Mouse (Mus musculus) gastrocnemius, postnatal 36 days (tissue): ENCODE data around the gene Fank1. TPM values are rescaled to one million over a fixed set of nuclear protein-coding genes. Genes with fewer than 3 reads are reported as not detected.
A peak's percentile ranks its signal among the peaks of the same experiment; 100 is the strongest.

ENCODE experiments used
- DNase-seq, 2 experiments: peaks; one replicate each; pipeline ENCODE4 v3.0.0; 2022
- intact Hi-C: fragments of 180-260 bp; cut with DNase I; formaldehyde crosslinking; loops from one replicate; pipeline ENCODE4 v1.15.1; 2025
- total RNA-seq, 2 experiments: library from RNA; stranded (reverse); gene quantifications; 2 replicates each; pipeline ENCODE4 v1.2.3; 2021

Fank1 gene
- total RNA-seq, 2 experiments from 2014 or later = not detected

DNA sequence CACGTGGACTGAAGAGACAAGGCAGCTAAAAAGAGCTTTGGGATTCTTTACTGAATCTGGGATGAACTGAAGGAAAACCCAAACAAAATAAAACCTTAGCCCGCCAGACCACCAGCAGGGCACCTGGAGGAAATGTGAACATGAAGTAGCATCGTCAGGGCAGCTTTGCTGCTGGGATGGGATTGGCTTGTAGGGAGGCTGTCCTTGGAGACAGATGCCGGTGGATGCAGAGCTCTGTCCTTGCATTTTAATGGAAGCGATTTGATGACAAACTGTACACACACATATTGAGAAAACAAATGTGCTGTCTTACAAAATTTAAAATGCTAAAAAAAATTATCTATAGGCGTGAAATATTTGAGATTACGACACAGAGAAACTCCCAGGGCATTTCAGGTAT, 36.3 kb downstream of the Fank1 start:
- DNase-seq = no peak
- intact Hi-C loops = no loop called here

DNA sequence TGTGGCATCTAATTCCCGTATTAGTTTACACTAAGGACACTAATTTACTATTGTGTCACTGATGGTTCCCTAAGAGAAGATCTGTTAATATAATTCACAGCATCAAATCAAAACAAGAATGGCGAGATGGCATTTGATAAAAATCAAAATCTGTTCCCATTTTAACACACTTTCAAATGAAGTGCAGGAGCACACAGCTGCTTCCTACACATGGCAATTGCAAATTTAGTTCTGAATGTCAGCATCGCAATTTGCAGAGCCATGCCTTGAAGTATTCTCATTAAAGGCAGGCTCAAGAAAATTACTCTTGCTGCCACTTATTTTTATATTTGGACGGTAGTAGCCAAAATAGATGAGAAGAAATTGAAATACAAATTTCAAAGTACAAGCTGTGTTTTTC, 36.7 kb downstream of the Fank1 start:
- DNase-seq = no peak
- intact Hi-C loops = no loop called here

DNA sequence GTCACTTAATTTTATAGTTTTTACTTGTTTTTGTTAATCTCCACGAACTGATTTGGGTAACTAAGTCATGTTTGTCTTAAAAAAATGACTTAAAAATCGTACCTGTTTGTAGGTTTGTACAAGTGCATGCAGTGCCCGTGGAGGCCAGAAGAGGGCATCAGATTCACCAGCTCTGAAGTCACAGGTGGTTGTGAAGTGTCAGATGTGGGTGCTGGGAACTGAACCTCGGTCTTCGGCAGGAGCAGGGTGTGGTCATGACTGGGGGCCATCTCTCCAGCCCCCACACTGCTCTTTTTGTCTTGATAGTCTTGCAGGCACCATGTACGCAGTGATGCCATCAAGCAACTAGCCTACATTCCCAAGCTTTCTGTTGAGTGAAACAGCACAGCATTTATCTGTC, 47.1 kb downstream of the Fank1 start:
- no peak for DNase-seq
- intact Hi-C loops = no loop called here

DNA sequence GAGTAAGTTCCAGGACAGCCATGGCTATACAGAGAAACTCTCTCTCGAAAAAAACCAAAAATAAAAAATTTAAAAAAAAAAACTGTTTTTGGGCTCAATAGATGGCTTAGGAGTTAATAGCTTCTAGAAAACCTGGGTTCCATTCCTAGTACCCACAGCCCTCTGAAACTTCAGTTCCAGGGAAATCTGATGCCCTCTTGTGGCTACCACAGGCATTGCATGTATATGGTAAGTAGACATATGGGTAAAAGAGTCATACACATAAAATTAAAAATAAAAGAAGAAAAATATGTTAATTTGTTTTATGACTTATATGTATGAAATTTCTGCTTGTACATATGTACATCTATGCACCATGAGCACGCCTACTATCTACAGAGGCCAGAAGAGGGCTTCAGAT, 47.9 kb downstream of the Fank1 start:
- no peak for DNase-seq
- intact Hi-C loops = no loop called here

DNA sequence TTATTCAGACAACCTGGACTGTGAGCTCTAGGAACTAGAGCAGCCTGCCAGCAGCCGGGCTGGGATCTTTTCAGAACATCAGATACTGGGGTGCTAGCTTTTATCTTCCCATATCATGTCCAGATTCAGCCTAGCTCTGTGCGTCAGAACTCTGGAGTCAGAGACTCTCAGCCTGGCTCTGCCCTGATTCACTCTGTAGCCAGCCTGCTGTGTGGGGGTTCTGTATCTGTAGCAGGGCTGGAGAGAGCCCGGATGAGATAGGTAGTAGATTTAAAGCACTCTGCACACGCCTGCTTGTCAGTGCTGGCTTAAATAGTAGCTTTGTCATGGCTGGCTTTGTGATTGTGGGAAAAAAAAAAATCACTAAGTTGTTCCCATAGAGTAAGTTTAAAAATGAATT, 51.9 kb downstream of the Fank1 start:
- intact Hi-C loops = no loop called here
- DNase-seq = no peak

DNA sequence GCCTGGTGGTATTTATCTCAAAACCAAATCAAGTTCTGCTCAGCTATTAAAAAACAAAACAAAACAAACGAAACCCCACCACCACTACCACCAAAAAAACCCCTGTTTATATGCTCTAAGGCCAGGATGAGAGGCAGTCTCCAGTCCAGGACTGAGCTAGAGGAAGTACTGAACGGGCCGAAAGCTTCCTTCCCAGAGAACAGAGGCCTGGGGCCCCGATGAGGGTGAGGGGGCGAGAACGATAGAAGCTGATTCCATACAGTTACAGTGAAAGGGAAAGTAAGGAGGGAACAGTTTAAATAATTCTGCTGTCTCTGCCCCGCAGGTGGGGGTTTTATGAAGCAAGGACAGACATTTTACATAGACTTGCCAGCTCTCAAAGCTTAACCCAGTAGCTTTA, 52.9 kb downstream of the Fank1 start:
- intact Hi-C loops = no loop called here
- DNase-seq = no peak

DNA sequence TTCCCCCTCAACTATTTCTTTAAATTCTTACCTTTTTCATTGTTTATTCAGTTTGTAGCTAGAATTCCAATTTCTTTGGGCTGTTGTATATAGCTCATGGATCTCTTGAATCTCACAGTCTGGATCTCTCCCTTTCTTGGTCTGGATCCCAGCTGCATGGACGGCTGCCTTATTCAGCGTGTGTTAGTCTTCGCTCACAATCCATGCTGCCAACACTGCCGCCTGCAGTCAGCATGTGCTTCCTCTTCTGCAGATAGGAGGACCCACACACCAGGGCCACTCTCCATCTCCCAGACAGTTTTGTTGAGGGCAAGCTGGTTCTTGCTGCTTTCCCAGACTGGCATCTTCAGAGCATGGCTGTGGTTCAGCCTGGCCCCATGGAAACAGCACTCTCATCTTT, 62.9 kb downstream of the Fank1 start:
- intact Hi-C loops = no loop called here
- DNase-seq = no peak

DNA sequence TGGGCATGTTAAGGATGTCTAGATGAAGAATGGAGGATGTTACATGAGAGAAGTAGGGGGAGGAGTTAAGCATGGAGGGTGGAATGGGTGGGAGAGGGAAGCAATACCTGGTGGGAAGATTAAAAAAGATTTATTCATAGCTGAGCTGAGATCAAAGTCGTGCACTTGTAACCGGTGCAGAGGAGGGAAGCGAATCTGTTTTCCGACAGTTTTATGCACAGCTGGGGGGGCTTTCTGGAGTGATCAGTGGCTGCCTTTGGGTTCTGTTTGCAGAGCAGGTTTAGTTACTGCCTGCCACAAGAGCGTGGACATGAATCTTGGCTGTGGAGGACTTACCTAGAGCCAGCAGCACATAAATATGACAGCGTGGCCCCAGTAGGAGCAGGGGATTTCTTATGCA, 65.4 kb downstream of the Fank1 start:
- intact Hi-C loops = no loop called here
- no peak for DNase-seq

DNA sequence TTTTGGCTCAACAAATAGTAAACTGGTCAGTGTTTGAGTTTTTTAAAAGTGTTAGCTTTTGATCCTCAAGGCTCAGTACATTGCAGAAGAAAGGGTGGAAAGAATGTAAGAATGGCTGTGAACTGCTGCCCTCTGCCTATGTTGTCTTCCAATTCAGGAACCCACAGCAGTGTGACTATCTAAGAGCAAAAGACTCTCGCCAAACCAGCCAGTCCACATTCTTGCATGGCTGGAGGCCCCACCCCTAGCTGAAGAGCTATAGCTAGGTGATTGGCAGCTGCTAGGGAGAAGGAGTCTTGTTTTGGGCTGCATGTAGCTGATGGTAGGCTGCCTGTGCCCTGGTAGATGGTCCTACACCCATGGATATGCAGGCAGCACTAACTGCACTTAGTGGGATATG, 70.5 kb downstream of the Fank1 start:
- no peak for DNase-seq
- intact Hi-C loops = no loop called here

DNA sequence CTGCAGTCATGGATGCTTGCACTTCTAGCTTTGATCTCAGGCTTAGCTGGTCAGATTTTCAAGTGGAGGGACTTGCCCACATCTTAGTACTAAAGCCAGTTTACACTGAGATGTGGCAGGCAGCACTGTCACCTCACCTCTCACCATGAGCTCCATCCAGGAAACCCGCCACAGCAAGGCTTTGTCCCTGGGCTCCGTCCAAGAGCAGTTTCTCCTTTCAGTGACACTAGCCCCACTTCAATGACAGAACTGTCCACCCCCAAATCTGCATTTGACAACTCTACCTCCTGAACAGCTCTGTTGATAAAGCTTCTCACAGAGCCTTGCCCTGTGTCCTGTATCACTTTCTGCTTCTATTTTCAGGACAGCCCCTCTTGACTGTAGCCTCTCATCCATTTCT, 71.5 kb downstream of the Fank1 start:
- intact Hi-C loops = no loop called here
- DNase-seq = no peak

DNA sequence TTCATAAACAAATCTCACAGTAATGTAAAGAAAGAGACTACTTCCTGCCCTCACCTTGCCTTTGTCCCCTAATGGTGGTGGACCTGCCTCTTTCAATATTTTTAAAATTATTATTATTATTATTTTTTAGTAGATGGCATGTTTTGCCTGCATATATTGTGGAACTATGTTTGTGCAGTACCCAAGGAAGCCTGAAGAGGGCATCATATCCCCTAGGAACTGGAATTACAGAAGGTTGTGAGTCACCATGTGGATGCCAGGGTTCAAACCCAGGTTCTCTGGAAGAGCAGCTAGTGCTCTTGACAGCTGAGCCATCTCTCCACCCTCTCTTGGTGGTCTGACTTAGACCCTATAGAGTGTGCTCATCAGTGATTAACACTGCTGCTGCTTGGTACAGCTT, 74.1 kb downstream of the Fank1 start:
- intact Hi-C loops = no loop called here
- no peak for DNase-seq

DNA sequence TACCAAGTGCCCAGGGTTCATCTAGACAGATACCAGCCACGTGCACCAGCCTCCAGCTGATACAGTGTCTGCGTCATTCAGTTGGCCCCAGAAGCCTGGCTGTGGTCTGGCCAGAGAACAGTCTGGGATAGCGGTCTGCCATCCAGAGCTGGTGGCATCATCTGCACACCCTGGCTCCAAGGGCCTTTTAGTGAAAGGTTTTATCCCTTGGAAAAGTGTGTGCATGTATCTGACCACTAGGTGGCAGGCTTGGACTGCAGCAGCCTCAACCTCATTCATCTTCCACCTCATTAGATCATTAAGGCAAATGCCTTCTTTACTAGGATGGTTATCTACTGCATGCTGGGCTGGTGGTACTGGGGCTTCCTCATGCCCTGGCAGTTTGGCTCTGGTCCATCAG, 79.6 kb downstream of the Fank1 start:
- intact Hi-C loops = loop anchor here (1.0 to 5.0 kb wide), 3 partner anchors 368 to 710 kb away; no protein-coding TSS in a partner anchor
- peak; percentile 38 to 56 for DNase-seq

DNA sequence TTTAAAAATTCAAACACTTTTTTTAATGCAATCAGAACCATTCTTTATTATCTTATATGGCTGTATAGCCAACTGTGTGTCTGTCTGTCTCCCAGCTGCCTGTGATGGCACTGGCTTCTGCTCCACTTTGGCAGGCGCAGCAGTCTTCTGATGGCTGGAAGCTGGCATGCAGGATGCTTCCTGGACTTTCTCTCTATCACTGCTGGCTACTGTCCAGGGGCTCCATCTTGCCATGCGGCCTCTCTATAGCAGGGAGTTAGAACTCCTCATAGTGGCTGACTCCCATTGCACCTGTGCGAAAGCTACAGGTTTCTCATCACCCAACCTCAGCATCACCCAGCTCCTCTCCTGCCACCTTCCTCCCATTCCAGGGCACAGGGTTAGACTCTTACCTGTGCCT, 81.8 kb downstream of the Fank1 start:
- DNase-seq = no peak
- intact Hi-C loops = loop anchor here (5.0 kb wide), 1 partner anchor 489 kb away; no protein-coding TSS in a partner anchor

DNA sequence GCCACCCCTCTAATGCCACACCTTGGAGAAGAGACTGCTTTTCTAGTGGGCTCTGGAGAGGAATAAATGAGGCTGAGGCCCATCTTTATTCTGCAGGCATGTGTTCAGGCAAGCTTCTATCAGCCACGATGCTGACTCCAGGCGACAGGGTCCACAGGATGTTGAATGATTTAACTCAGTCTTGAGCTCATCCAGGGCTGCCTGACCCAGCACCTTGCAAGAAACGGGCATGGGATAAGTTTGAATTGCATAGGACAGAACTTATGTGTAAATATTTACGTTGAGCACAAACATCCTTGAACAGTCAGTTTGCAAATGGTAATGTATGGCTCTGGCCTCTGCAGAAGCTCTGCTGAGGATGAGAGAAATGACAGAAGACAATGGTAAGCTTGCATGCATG, 82.9 kb downstream of the Fank1 start:
- intact Hi-C loops = loop anchor here (5.0 kb wide), 1 partner anchor 488 kb away; no protein-coding TSS in a partner anchor
- DNase-seq = no peak

DNA sequence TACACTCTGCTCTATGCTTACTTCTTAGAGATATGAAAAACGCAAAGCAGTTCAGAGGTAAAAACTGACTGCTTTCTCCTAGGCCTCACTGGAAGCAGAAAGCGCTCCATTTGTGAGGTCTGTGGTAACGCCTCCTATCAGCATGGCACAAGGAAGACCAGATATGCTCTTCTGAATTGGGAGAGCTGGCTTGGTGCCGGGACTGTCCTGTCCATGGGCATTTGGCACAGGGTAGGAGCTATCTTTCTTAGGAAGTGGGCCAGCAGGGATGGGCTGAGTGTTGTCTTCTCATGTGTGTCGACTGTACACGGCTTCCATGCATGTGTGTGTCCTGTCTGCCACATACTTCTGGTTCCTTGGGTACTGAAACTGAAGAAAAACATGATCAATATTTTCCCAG, 85.6 kb downstream of the Fank1 start:
- intact Hi-C loops = no loop called here
- DNase-seq = no peak

DNA sequence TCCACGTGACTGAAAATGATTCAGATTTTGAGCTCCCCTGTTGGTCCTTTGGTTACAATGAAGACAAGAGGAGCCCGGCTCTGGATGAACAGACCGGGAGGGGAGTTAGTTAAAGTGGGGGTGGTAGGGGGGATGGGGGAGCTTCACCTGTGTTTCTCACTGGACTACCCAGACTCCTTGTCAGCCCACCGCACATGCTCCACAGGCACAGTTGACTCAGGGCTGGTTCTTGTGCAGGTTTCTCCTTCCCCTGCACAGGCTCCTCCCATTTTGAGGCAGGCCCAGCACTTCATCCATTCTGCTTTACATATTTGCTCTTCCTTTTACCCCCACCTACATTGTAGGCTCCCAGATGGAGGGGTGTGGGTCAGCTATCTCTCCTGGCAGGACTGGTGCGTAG, 86.1 kb downstream of the Fank1 start:
- no peak for DNase-seq
- intact Hi-C loops = no loop called here

DNA sequence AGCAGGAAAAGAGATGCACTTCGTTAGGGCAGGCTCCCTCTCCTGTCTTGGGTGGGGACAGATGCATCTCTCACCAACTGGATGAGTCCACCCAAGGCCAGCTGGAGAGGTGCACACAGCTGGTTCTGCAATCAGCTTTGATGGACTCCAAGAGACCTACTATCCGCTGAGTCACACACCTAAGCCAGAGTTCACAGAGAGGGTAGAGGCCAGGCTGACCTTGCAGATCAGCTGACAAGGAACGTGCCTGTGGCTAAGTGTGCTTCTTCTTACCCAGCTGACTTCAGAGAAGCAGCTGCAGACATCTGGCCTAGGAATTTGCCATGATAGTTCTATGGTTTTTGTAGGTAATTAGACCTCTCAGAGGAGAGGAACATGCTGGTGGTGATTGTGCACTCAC, 86.5 kb downstream of the Fank1 start:
- intact Hi-C loops = no loop called here
- DNase-seq = no peak

DNA sequence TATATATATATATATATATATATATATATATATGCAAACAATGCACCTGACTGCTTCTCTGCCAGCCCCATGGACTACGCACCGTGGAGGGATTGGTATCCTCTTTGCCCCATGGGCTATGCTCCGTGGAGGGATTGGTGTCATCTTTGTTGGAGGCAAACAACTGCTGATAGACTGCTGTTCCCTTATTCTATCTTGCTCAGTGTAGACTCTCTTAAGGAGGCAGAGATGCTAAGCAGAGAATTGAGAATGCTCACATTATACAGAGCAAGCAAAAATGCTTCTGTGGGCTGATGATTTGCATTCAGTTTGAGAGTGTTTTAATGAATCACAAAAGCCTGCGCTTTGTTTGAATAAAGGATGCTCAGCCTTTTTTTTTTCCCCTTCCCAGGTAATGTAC, 87.0 kb downstream of the Fank1 start:
- intact Hi-C loops = no loop called here
- DNase-seq = no peak

DNA sequence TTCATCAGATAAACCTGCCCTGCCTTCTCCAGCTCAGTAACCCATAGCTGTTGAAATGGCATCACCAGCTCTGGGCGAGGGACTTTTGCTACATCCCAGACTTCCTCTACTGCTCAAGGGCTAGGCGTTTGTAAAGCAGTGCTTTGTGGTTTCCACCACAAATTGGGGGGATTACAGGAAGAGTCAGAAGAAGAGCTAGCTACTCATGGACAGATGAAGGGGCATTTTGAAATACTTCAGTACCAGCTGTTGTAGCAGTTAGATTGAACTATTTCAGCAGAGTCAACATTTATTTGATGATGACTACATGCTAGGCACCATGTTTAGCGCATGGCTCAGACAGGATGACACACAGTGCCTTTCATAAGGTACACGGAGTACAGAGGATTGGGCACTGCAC, 93.6 kb downstream of the Fank1 start:
- no peak for DNase-seq
- intact Hi-C loops = no loop called here

DNA sequence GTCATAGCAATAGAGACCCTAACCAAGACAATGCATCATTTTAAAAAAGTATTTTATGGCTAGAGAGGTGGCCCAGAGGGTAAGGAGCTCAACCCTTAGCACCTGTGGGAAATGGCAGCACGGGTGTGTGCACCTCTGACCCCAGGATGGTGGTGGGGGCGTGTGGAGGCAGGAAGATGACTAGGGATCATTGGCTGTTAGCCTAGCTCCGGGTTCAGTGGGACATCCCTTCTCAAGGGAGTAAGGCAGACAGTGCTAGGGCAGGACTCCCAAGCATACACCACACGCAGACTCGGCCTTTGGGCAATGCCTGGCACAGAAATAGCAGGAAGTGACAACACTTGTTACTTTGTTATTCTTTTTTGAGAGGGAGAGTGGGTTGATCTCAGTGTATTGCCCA, 96.0 kb downstream of the Fank1 start:
- intact Hi-C loops = no loop called here
- DNase-seq = no peak

DNA sequence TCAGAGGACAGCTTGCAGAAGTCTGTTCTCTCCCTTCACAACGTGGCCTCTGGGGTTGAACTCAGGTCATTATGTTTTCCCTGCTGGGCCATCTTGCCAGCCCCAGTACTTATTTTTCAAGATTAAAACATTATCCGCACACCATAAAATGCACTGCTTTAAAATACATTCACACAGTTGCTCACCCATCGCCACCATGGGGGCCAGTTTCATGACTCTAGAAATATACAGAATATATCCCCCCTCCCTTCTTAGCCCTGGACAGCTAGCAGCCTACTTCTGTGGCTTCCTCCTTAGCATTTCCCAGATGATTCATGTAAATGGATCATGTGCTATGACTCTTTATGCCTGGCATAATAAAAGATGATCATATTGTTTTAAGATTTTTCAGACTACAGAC, 99.5 kb downstream of the Fank1 start:
- intact Hi-C loops = no loop called here
- DNase-seq = no peak

DNA sequence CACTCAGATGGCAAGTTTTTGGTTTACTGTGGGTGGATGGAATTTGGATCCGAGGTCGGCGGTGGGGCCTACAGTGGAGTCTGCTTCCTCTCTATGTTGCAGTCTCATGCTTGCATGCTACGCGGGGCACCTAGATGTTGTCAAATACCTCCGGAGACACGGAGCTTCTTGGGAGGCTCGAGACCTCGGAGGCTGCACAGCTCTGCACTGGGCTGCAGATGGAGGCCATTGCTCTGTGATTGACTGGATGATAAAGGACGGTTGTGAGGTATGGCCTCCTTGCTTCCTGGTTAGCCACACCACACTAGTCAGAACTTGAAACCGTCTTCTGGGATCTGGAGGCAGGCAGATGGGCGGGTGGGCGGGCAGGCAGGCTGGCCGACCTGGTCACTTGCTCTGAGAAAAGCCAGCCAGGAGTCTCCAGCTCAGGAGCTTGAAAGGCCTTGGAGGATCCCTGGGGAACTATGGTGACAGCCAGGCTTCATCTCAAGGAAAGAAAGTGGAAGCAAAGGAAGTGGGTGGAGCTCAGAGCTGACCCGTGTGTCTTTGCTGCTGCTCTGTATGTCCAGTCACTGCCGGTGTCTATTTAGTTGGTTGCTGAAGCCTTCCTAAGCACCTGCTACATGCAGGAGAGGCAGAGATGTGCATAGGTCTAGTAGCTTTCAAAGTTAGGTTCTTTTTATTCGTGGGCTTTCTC, 100.1 kb downstream of the Fank1 start:
- no peak for DNase-seq
- intact Hi-C loops = no loop called here

DNA sequence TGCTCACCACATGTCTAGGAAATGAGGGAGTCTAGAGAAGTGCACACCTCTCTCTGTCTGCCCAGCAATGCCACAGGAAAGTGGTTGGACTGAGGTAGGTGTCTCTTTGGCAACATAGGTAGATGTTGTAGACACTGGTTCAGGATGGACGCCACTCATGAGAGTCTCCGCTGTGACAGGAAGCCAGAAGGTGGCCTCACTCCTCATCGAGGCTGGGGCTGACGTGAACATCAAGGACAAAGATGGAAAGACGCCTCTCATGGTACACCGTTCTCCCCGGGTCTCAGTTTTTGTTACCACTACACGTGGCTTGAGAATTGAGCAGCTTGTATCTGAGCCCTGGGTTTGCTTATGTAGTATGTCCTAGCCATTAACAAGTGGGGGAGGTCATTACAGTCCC, 103.1 kb downstream of the Fank1 start:
- intact Hi-C loops = no loop called here

More for the DNA sequence above, 103.1 kb downstream of the Fank1 start:
- no peak for DNase-seq
